Mouse (Mus musculus) bone marrow macrophage, adult 2 months (primary cell): ENCODE data around the gene Scand1. TPM values are rescaled to one million over a fixed set of nuclear protein-coding genes. Genes with fewer than 3 reads are reported as not detected.

Experiments
- H3K27ac ChIP-seq: 2 replicates; pipeline ENCODE4 v1.5.1; 2012; ENCODE audit warnings: low read depth, low read length; ENCODE audit not compliant: insufficient read depth
- H3K4me1 ChIP-seq: 2 replicates; pipeline ENCODE4 v1.6.1; 2012; ENCODE audit warnings: low read length; ENCODE audit not compliant: control insufficient read depth, insufficient read depth
- H3K4me3 ChIP-seq: 2 replicates; pipeline ENCODE4 v1.5.1; 2012; ENCODE audit warnings: mild to moderate bottlenecking, low read length, moderate library complexity; ENCODE audit not compliant: insufficient read depth
- CTCF ChIP-seq: IDR thresholded peaks from 2 replicates; pipeline ENCODE4 v1.5.1; 2012; ENCODE audit warnings: low read depth, mild to moderate bottlenecking, low read length, moderate library complexity
- POLR2A ChIP-seq: IDR thresholded peaks from 2 replicates; pipeline ENCODE4 v1.6.1; 2012; ENCODE audit warnings: mild to moderate bottlenecking, low read depth, low read length, borderline replicate concordance
- polyA plus RNA-seq: library from polyadenylated mRNA; stranded (reverse); fragments of >200 nt; gene quantifications from 2 replicates; pipeline ENCODE4 v1.2.4, GENCODE M21; 2012; ENCODE audit not compliant: missing spikeins, insufficient read depth, insufficient read length

Gene Scand1
- polyA plus RNA-seq = 71.1 and 77.0 TPM in 2 replicates

- peak within 1 kb of the TSS; percentile 91 for H3K4me3 ChIP-seq
- peak within 1 kb of the TSS; percentile 90 for H3K27ac ChIP-seq
- peaks cover 24% of the 10 kb centered on the region for H3K4me1 ChIP-seq
- TF ChIP-seq CTCF (peak; percentile 21; the same call in 1 of the 2 replicates), POLR2A (no peak)
These were observed at the start of gene Scand1, which contains the start of gene Cnbd2 for GRCm38 (mm10) chr2:156312297-156312897. Gene Scand1 (minus strand): TSS chr2:156312704. Gene Cnbd2 (plus strand): TSS chr2:156312299.

- no peak overlapping the region for H3K27ac ChIP-seq
- no peak overlapping the region for H3K4me3 ChIP-seq
- H3K4me1 ChIP-seq = peaks cover 4% of the 10 kb centered on the region
- TF ChIP-seq POLR2A (no peak), CTCF (no peak)
These were observed 43.5 kb upstream of the Scand1 start for GRCm38 (mm10) chr2:156356031-156356430.

GRCm38 (mm10) chr2:156353265-156353692, 40.8 kb upstream of the Scand1 start:
- no peak overlapping the region for H3K4me3 ChIP-seq
- TF ChIP-seq CTCF (no peak), POLR2A (no peak)
- H3K4me1 ChIP-seq = peaks cover 4% of the 10 kb centered on the region
- H3K27ac ChIP-seq = no peak overlapping the region

- Histone ChIP-seq H3K27ac (no peak overlapping the region), H3K4me1 (peaks cover 4% of the 10 kb centered on the region), H3K4me3 (no peak overlapping the region)
- TF ChIP-seq POLR2A (no peak), CTCF (no peak)
These were observed 40.1 kb upstream of the Scand1 start for GRCm38 (mm10) chr2:156352413-156353165.

GRCm38 (mm10) chr2:156351243-156351642, 38.7 kb upstream of the Scand1 start:
- Histone ChIP-seq H3K4me3 (no peak overlapping the region), H3K4me1 (peaks cover 4% of the 10 kb centered on the region), H3K27ac (no peak overlapping the region)
- no peak for TF ChIP-seq POLR2A
- TF ChIP-seq CTCF = no peak

GRCm38 (mm10) chr2:156349286-156349848, 36.9 kb upstream of the Scand1 start:
- H3K4me3 ChIP-seq = no peak overlapping the region

GRCm38 (mm10) chr2:156348812-156349211, 36.3 kb upstream of the Scand1 start:
- no peak overlapping the region for H3K4me3 ChIP-seq
- no peak overlapping the region for H3K27ac ChIP-seq
- TF ChIP-seq CTCF (no peak), POLR2A (no peak)
- H3K4me1 ChIP-seq = peaks cover 4% of the 10 kb centered on the region

More at GRCm38 (mm10) chr2:156349286-156349848, 36.9 kb upstream of the Scand1 start:
- Histone ChIP-seq H3K4me1 (peaks cover 4% of the 10 kb centered on the region), H3K27ac (no peak overlapping the region)
- TF ChIP-seq CTCF = no peak

GRCm38 (mm10) chr2:156344775-156345532, 32.5 kb upstream of the Scand1 start:
- Histone ChIP-seq H3K4me3 (no peak overlapping the region), H3K27ac (no peak overlapping the region), H3K4me1 (no peaks in the 10 kb centered on the region)
- no peak for TF ChIP-seq POLR2A
- no peak for TF ChIP-seq CTCF

GRCm38 (mm10) chr2:156340078-156340477, 27.6 kb upstream of the Scand1 start:
- Histone ChIP-seq H3K4me1 (no peaks in the 10 kb centered on the region), H3K4me3 (no peak overlapping the region), H3K27ac (no peak overlapping the region)
- TF ChIP-seq CTCF (no peak), POLR2A (no peak)
